Mouse (Mus musculus) heart, postnatal 0 days (tissue): ENCODE results near the gene Zfp580.

Experiments used
- CTCF ChIP-seq: IDR thresholded peaks from 2 replicates; pipeline ENCODE4 v1.5.1; 2016; ENCODE audit warnings: antibody characterized with exemption, control low read depth, low read depth
- EP300 ChIP-seq: IDR thresholded peaks from 2 replicates; pipeline ENCODE4 v1.6.1; 2016; ENCODE audit warnings: antibody characterized with exemption, low read depth

- TF ChIP-seq EP300 (no peak), CTCF (peak; percentile 56)
These were observed 4.0 kb upstream of the Zfp580 start for GRCm38 (mm10) chr7:5047313-5047712.
